Mouse (Mus musculus) testis, adult 10 weeks (tissue): ENCODE measurements around the gene Wfdc16. TPM values are rescaled to one million over a fixed set of nuclear protein-coding genes. Genes with fewer than 3 reads are reported as not detected.

Source experiments
- polyA plus RNA-seq: library from polyadenylated mRNA; stranded (reverse); fragments of 350-450 nt; fragmentation: Illumina TruSeq; extraction: RNeasy Lipid Tissue Mini Kit (QIAGEN cat#74804); gene quantifications from one replicate; pipeline ENCODE4 v1.2.3, GENCODE M21; 2014; ENCODE audit warnings: low read depth, low replicate concordance

Wfdc16 gene
- 2.0 TPM for polyA plus RNA-seq

DNA sequence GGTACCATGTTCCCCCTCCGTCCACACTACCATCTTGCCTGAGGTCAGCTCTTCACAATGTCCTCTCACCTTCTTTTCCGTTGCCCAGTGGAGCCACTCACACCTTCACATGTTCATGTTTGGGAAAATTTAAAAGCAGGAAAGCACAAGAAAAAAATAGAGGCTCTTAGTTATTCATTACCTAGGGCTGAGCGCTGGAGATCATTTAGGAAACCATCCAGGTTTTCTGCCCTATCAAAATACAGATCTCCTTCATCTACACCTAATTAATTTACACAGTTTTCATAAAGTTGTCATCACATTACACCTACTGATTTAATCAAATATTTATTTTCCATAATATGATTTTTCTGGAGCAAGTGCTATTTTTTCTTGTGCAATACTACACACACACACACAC, at the start of gene Wfdc16:
Wfdc16 (minus strand) TSS at position 101 of the 400 bp plus-strand sequence.

GRCm38 (mm10) chr2:164684807-164685206, 46.2 kb upstream of the Wfdc16 start, which contains the start of gene Wfdc13:
Gene Wfdc13 (plus strand): TSS chr2:164685107.

GRCm38 (mm10) chr2:164673987-164674386, 35.4 kb upstream of the Wfdc16 start, which contains the start of gene Wfdc11:
Gene Wfdc11 (minus strand): TSS chr2:164674087.

GRCm38 (mm10) chr2:164656483-164656882, 17.9 kb upstream of the Wfdc16 start, which contains the start of gene Wfdc9:
Gene Wfdc9 (minus strand): TSS chr2:164656583.

GRCm38 (mm10) chr2:164655858-164656257, 17.3 kb upstream of the Wfdc16 start, which contains the start of gene Wfdc10:
Gene Wfdc10 (plus strand): TSS chr2:164656046.

DNA sequence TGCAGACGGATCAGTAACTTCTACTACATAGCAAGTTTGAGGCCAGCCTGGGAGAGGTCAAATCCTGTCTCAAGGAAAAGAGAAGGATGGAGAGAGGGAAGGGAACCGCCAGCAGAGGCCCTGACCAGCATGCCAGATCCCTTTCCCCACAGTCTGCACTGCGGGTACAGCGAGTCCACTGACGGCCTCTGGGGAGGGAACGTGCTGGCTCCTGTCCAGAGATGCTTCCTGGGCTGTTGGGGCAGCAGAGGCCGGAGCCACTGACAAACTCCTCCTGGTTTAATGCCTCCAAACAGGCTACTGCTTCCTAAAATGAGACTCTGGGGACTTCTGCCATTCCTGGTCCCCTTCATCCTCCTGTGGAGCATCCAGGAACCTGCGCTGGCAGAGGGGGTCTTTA, 25.1 kb downstream of the Wfdc16 start, which contains the start of the genes Wfdc6b and Wfdc8:
Wfdc6b (plus strand) TSS at position 52 of the 400 bp plus-strand sequence.
Wfdc8 (minus strand) TSS at position 156 of the 400 bp plus-strand sequence.

DNA sequence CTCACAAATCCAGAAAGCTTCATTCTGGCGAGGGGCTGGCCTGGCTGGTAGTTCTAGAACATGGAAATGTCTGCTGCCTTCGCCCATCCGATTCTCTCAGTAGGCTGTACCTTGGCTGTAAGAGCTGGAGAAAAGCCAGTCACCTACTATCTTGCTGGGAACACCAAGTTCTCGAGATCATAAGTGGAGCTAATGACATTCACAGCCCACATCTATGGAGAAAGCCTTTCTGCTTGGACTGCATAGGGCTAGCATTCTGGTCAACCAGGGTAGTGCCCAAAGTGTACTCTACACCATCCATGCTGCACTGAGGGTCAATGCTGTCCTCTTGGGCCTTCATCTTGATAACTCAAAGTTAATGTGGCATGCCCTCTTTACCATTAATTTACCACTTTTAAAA, 45.1 kb downstream of the Wfdc16 start, which contains the start of gene Eppin:
Eppin (minus strand) TSS at position 101 of the 400 bp plus-strand sequence.

GRCm38 (mm10) chr2:164585025-164585725, 53.4 kb downstream of the Wfdc16 start, which contains the start of gene Wfdc6a:
Gene Wfdc6a (minus strand): TSS chr2:164585447.

Other genes with a start within 250 kb of the Wfdc16 start
- 0.27 TPM for gene Slpi, start 249.7 kb downstream of the Wfdc16 start, polyA plus RNA-seq
- gene Rbpjl, start 235.7 kb downstream of the Wfdc16 start, polyA plus RNA-seq: not detected
- gene Matn4, start 233.6 kb downstream of the Wfdc16 start, polyA plus RNA-seq: not detected
- gene Sdc4, start 194.9 kb downstream of the Wfdc16 start, polyA plus RNA-seq: 23.5 TPM
- gene Sys1, start 181.8 kb downstream of the Wfdc16 start, polyA plus RNA-seq: 6.3 TPM
- not detected for gene Gm20458, start 177.8 kb downstream of the Wfdc16 start, polyA plus RNA-seq
- 308 TPM for gene Trp53tg5, start 165.1 kb downstream of the Wfdc16 start, polyA plus RNA-seq
- gene Dbndd2, start 152.7 kb downstream of the Wfdc16 start, polyA plus RNA-seq: 0.98 TPM
- gene Pigt, start 141.3 kb downstream of the Wfdc16 start, polyA plus RNA-seq: 8.8 TPM
- gene Wfdc2, start 76.4 kb downstream of the Wfdc16 start, polyA plus RNA-seq: not detected
- gene Spint3, start 65.3 kb downstream of the Wfdc16 start, polyA plus RNA-seq: not detected
- gene Wfdc6a, start 53.3 kb downstream of the Wfdc16 start, polyA plus RNA-seq: 17.8 TPM
- 83.7 TPM for gene Eppin, start 45.2 kb downstream of the Wfdc16 start, polyA plus RNA-seq
- 2.2 TPM for gene Wfdc6b, start 25.3 kb downstream of the Wfdc16 start, polyA plus RNA-seq
- 1.6 TPM for gene Wfdc8, start 25.2 kb downstream of the Wfdc16 start, polyA plus RNA-seq
- 15.1 TPM for gene Wfdc10, start 17.2 kb upstream of the Wfdc16 start, polyA plus RNA-seq
- not detected for gene Wfdc9, start 17.8 kb upstream of the Wfdc16 start, polyA plus RNA-seq
- not detected for gene Wfdc11, start 35.3 kb upstream of the Wfdc16 start, polyA plus RNA-seq
- gene Wfdc13, start 46.3 kb upstream of the Wfdc16 start, polyA plus RNA-seq: 2.2 TPM
- not detected for gene Spint4, start 59.7 kb upstream of the Wfdc16 start, polyA plus RNA-seq
- 8.1 TPM for gene Spint5, start 76.5 kb upstream of the Wfdc16 start, polyA plus RNA-seq
- 11.3 TPM for gene Wfdc3, start 107.1 kb upstream of the Wfdc16 start, polyA plus RNA-seq
- 5.0 TPM for gene Dnttip1, start 107.2 kb upstream of the Wfdc16 start, polyA plus RNA-seq
- gene Ube2c, start 131.1 kb upstream of the Wfdc16 start, polyA plus RNA-seq: 11.9 TPM
- not detected for gene Tnnc2, start 141.2 kb upstream of the Wfdc16 start, polyA plus RNA-seq
- gene Snx21, start 147.0 kb upstream of the Wfdc16 start, polyA plus RNA-seq: 1.4 TPM
- 1.3 TPM for gene Acot8, start 166.1 kb upstream of the Wfdc16 start, polyA plus RNA-seq
- 14.7 TPM for gene Zswim3, start 166.3 kb upstream of the Wfdc16 start, polyA plus RNA-seq
- gene Zswim1, start 183.9 kb upstream of the Wfdc16 start, polyA plus RNA-seq: 6.0 TPM
- 15.7 TPM for gene Spata25, start 189.7 kb upstream of the Wfdc16 start, polyA plus RNA-seq
- 5.4 TPM for gene Ctsa, start 194.1 kb upstream of the Wfdc16 start, polyA plus RNA-seq
- not detected for gene Neurl2, start 194.7 kb upstream of the Wfdc16 start, polyA plus RNA-seq
- gene Pltp, start 218.9 kb upstream of the Wfdc16 start, polyA plus RNA-seq: 1.1 TPM
- 2.8 TPM for gene Pcif1, start 240.5 kb upstream of the Wfdc16 start, polyA plus RNA-seq